Mouse (Mus musculus): ENCODE measurements around the gene Ankrd33.

The Ankrd33 gene

DNA sequence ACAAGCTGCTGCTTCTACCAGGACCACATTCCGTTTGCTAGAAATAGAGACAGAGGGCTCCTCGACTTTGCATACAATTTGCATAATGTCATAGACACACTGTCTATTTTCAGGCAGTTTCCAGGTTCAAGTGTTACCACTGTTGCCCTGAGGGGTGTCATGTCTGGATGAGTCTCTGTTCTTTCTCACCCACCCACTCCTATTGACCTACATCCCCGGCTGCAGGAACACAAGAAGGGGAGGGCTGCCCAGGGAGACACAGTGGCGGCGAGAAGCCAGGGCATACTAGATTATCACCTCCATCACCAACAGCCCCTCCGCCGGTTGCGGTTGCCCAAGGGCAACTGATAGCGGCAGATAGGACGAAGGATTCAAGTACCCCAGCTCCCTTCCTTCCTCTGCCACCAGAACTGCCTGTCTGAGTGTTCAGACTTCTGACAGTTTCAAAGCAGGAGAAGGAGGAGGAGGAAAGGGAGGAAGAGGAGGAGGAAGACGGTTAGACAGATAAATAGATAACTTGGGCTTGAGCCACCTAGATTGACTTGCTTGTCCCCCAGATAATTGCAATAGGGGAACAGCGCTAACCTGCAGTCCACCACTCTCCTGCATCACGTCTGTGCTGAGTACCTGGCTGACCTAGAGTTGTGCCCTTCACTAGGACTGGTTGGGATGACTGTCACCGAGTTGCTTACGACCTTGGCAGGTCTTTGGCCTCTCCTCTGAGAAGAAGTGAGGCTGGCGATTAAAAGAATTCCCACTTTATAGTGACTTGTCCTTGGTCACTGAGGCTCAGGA is 31.8 kb downstream of the Ankrd33 start:
- no peak for DNase-seq (ENCODE audit: low spot score in 2 of 2)

DNA sequence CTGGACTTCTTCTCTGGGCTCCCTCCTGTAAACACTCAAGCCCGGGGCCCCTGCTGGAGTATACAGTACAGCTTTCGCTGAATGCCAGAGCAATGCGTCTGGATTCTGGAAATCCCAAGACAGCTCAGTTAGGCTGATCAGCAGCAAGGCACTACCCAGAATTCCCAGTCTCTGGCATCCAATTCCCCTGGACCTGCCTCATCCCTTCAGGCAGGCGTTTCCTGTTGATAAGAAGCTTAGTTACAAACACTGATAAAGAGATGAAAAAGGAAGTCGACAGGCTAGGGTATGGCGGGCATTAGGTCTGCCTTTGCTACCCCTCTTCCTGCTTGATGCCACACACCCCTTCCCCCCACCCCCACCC is 32.3 kb downstream of the Ankrd33 start:
- DNase-seq (ENCODE audit: low spot score in 2 of 2) = no peak

DNA sequence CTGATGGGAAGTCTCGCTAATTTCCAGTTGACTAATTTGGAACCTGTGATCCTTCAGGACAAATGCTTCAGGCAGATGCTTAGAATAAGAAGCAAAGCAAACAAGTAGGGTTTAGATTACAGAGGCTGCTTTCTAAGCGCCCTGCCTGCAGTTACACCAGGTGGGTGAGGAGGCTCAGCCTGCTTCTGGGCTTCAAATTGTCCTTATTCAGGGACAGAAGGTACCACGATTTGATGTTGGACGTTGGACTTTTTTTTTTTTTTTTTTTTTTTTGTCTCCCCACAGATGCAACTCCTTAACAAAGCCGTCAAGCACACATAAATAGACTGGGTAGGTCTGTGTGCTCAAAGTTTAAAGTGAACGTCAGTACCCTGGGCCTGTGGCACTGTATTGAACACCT is 33.0 kb downstream of the Ankrd33 start:
- no peak for DNase-seq (ENCODE audit: low spot score in 2 of 2)

DNA sequence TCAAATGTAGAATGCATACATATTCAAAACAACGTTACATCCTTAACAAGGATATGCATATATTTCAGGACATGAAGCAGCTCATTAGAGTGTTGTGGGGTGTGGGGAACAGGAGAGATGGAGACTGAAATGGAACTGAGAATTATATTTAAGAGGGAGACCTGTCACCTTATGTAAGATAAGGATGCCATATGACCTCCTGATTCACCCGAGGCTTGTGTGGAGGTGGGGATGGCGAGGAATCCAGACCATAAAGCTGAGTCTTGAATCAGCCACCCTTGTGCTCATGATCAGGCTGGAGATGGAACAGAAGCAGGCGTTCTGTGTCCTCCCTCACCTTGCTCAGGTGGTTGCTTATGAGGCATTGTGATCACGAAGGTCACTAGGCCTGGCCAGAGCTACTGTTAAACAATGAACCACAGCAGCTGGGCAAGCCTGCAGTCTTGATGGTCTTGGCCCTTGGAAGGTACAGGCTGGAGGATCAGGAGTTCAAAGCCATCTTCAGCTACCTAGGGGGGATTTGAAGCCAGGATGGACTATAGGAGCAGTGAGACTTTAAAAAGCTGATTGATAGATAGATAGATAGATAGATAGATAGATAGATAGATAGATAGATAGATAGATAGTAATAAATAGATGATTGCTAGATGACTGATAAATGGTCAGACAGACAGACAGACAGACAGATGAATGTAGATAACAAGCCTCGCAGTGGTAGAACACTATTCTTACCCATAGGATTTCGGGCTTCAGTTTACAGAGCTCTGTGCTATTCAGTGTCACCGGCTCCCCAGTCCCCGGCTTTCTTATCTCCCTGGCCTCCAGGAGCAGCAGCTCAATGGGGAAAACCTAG is 36.1 kb downstream of the Ankrd33 start:
- DNase-seq (ENCODE audit: low spot score in 2 of 2) = no peak

DNA sequence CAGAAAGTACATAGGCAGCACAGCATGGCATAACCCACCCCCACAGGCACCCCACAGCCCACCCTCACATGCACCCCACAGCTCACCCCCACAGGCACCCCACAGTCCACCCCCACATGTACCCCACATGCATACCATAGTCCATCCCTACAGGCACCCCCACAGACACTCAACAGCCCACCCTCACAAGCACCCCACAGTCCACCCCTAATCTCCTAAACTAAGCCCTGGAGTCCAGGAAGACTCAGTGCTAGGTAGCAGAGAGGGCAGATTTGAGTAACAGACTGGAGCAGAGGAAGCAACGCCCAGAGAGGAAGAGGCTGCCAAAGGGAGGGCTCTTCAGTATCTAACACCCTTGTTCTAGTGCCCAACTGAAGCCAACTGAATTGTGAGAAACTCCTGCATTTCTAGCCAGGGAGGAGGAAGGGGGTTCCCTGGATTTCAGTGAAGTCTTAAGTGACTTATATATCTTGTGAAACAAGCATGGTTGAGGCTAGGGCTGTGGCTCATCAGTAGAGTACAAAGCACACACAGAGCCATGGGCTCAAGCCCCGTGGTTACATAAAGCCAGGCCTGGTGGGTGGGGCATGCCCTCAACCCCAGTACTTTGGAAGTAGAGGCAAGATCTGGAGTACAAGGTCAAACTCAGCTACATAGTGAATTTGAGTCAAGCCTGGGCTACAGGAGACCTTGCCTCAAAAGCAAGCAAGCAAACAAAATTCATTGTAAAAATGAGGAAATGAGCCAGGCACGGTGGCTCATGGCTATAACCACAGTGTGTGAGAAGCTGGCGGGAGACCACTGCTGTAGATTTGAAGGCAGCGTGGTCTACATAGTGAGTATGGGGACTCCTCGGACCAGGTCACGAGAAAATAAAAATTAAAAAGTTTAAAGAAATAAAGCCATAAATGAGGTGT is 39.4 kb downstream of the Ankrd33 start:
- DNase-seq (ENCODE audit: low spot score in 2 of 2) = no peak

- DNase-seq (ENCODE audit: low spot score in 2 of 2) = no peak
Measured at GRCm38 (mm10) chr15:101160128-101160527, 44.6 kb downstream of the Ankrd33 start.

GRCm38 (mm10) chr15:101160591-101160990 is 45.0 kb downstream of the Ankrd33 start:
- no peak for DNase-seq (ENCODE audit: low spot score in 2 of 2)

DNA sequence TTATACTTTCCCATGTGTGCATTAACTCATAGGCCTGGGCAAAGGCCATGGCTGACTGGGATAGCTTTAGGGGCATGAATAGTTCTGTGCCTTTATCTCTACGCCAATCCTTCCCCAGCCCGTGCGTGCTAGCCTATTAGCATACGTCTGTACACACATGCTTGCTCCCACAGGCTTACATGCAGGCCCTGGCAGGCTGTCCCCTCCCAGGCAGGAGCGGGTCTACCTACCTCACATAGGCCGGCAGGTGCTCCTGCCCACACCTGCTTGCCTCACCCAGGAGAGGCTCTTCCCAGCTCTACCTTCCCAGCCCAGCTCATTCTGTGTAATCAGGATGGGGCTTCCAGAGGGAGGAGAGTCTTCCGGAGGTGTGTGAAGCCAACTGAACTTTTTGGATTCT is 46.0 kb downstream of the Ankrd33 start:
- DNase-seq (ENCODE audit: low spot score in 2 of 2) = no peak

DNA sequence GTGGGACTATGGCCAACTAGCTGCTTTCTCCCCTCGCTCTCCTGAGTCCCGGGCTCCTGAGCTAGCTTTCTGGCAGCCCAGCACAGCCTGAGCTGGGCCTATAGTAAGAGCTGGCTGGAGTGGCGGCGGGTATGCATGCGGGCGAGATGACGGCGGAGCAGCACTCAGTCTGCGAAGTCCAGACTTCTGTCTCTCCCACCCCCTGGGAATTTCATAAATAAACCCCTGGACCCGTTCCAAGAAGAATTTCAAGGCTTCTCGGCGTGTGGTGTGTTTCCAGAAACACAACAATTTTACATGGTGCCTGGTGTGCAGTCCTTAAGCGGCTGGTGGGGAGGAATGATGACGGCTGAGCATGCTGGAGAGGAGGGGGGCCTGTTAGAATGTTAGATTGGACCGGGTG is 47.5 kb downstream of the Ankrd33 start:
- DNase-seq (ENCODE audit: low spot score in 2 of 2) = no peak

DNA sequence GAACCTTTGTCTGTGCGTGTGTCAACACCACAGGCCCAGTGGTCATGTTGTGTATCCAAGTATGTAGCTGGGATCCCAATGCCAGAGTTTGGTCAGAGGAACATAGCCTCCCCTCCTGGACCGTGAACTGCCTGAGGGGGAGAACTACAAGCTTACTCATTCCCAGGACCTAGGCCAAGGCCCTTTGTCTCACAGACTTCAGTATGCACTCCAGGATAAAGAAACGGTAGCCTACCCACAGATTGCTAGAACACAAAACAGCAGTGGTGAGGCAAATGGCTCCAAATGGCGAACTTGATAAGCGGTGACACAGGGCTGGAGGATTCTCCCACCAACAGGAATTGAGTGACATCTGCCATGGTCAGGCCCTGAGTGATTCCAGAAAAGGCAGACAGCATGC is 48.3 kb downstream of the Ankrd33 start:
- DNase-seq (ENCODE audit: low spot score in 2 of 2) = no peak

- DNase-seq (ENCODE audit: low spot score in 2 of 2) = no peak
Measured at GRCm38 (mm10) chr15:101164291-101164690, 48.7 kb downstream of the Ankrd33 start.

GRCm38 (mm10) chr15:101165658-101166437 is 50.3 kb downstream of the Ankrd33 start:
- DNase-seq (ENCODE audit: low spot score in 2 of 2) = no peak

DNA sequence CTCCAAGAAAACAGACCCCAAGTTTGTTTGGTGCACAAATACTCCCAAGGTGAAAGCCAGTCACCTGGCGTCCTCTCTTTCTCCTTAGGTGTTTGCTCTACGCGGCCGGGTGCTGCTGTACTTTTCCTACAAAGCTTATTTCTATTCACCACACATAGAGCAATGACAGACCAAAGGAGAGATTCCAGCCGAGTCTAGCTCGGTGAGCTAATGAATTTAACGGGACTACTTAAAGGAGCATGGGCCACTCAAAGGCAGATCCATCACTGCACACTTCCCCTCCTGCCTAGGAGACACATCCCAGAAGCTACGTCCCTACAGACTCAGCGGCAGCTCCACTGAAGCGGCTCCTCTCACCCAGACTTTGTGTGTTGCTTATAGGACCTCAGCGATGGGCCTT is 52.0 kb downstream of the Ankrd33 start:
- no peak for DNase-seq (ENCODE audit: low spot score in 2 of 2)

Data from left cerebral cortex, adult 9 months (tissue).